Mouse (Mus musculus): ENCODE data around the gene Zfp526.

GRCm38 (mm10) chr7:25233061-25233460 is 11.8 kb downstream of the Zfp526 start:
- TF ChIP-seq NELFE (IDR thresholded peaks at IDR 0.05; ENCODE audit: low read depth, low read length) (no peak), CTCF (conservative IDR thresholded peaks at IDR 0.05 in 1 of 2, IDR thresholded peaks at IDR 0.05 in 1 of 2; ENCODE audit: low read depth in 2 of 2, low read length in 2 of 2) (no peak), RCOR1 (conservative IDR thresholded peaks at IDR 0.05; ENCODE audit: low read depth, low read length) (no peak), POLR2A (IDR thresholded peaks at IDR 0.05; ENCODE audit: low read depth, low read length) (no peak), TCF12 (IDR thresholded peaks at IDR 0.05; ENCODE audit: low read depth, low read length) (no peak), SMC3 (IDR thresholded peaks at IDR 0.05; ENCODE audit: low read depth, low read length) (no peak), MAZ (IDR thresholded peaks at IDR 0.05; ENCODE audit: low read depth, low read length) (no peak), MAX (IDR thresholded peaks at IDR 0.05; ENCODE audit: low read length) (no peak), JUND (conservative IDR thresholded peaks at IDR 0.05; ENCODE audit: low read depth, low read length) (no peak), ELF1 (IDR thresholded peaks at IDR 0.05; ENCODE audit: low read depth, low read length) (no peak), MEF2A (IDR thresholded peaks at IDR 0.05; ENCODE audit: borderline replicate concordance, low read depth, low read length) (no peak), HCFC1 (IDR thresholded peaks at IDR 0.05; ENCODE audit: low read depth, low read length) (no peak), JUN (IDR thresholded peaks at IDR 0.05; ENCODE audit: insufficient read depth, low read depth, low read length) (no peak), EP300 (IDR thresholded peaks at IDR 0.05; ENCODE audit: low read length) (no peak)
